Mouse (Mus musculus) kidney, postnatal 4 days (tissue): Measurements from ENCODE around the gene Sin3a.

Experiments
- DNase-seq, 2 experiments: peaks; one replicate each; pipeline ENCODE4 v3.0.0; 2021; ENCODE audit warnings: mixed read lengths in 2 of 2

The Sin3a gene

GRCm38 (mm10) chr9:57137777-57138176, 65.9 kb downstream of the Sin3a start:
- DNase-seq, result no peak

GRCm38 (mm10) chr9:57138507-57138906, 66.7 kb downstream of the Sin3a start:
- DNase-seq, result no peak

- DNase-seq, result no peak
Observed at GRCm38 (mm10) chr9:57139110-57139509, 67.3 kb downstream of the Sin3a start.

GRCm38 (mm10) chr9:57139571-57139970, 67.7 kb downstream of the Sin3a start:
- no peak for DNase-seq

GRCm38 (mm10) chr9:57141417-57142353, 69.8 kb downstream of the Sin3a start:
- DNase-seq, result no peak

GRCm38 (mm10) chr9:57143212-57143611, 71.4 kb downstream of the Sin3a start:
- no peak for DNase-seq

GRCm38 (mm10) chr9:57144830-57145229, 73.0 kb downstream of the Sin3a start:
- no peak for DNase-seq

- DNase-seq, result no peak
Observed at GRCm38 (mm10) chr9:57146451-57147066, 74.7 kb downstream of the Sin3a start.

- peak; percentile 28 to 57 for DNase-seq
Observed at GRCm38 (mm10) chr9:57147205-57148143, 75.6 kb downstream of the Sin3a start.

- DNase-seq, result peak; percentile 82 to 90
Observed at GRCm38 (mm10) chr9:57148144-57148878, 76.5 kb downstream of the Sin3a start, which contains the start of gene Neil1. Neil1 (minus strand) TSS chr9:57148305.

GRCm38 (mm10) chr9:57149021-57149420, 77.2 kb downstream of the Sin3a start:
- DNase-seq, result no peak

GRCm38 (mm10) chr9:57150192-57150591, 78.4 kb downstream of the Sin3a start:
- no peak for DNase-seq

GRCm38 (mm10) chr9:57152331-57152730, 80.5 kb downstream of the Sin3a start:
- no peak for DNase-seq

GRCm38 (mm10) chr9:57156383-57156782, 84.5 kb downstream of the Sin3a start:
- no peak for DNase-seq

- no peak for DNase-seq
Observed at GRCm38 (mm10) chr9:57156823-57157222, 85.0 kb downstream of the Sin3a start.

- no peak for DNase-seq
Observed at GRCm38 (mm10) chr9:57157499-57157898, 85.7 kb downstream of the Sin3a start.

- DNase-seq, result peak; percentile 91 to 95
Observed at GRCm38 (mm10) chr9:57158013-57158470, 86.2 kb downstream of the Sin3a start, which contains the start of gene Commd4. Commd4 (minus strand) TSS chr9:57158331.

GRCm38 (mm10) chr9:57158506-57158905, 86.7 kb downstream of the Sin3a start:
- no peak for DNase-seq

GRCm38 (mm10) chr9:57162496-57162895, 90.7 kb downstream of the Sin3a start:
- peak; percentile 54 to 61 for DNase-seq

GRCm38 (mm10) chr9:57163137-57163536, 91.3 kb downstream of the Sin3a start:
- DNase-seq, result no peak

- no peak for DNase-seq
Observed at GRCm38 (mm10) chr9:57166173-57166572, 94.3 kb downstream of the Sin3a start.

GRCm38 (mm10) chr9:57168411-57168810, 96.6 kb downstream of the Sin3a start:
- DNase-seq, result no peak
